Mouse (Mus musculus): ENCODE measurements around the gene Pttg1. TPM values are rescaled to one million over a fixed set of nuclear protein-coding genes. Genes with fewer than 3 reads are reported as not detected.

Pttg1 gene
- total and polyA plus RNA-seq, 3 experiments = 153 to 276 (median 258) TPM

DNA sequence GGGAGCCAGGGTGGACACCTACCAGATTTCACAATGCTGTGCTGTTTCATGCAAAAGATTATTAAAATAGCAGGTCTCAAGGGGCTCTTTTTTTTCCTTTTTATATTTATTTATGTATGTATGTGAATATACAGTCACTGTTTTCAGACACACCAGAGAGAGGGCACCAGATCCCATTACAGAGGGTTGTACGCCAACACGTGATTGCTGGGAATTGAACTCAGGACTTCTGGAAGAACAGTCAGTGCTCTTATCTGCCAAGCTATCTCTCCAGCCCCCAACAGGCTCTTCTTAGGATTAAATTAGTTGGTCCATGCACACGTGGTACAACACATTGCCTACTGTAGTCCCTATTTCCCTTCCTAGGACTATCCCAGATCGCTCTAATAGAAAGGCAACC lies 32.7 kb downstream of the Pttg1 start:
- in situ Hi-C loops (cut with MboI; ENCODE audit: low pct_ligation_motif_present, low pct_unique_long_range_greater_than_20kb, low sequenced_read_pairs) = no loop called here
- Histone ChIP-seq H3K4me2 (ENCODE audit: insufficient read depth, low read depth, poor library complexity, severe bottlenecking) (peak overlapping the region; percentile 87), H3K27ac (ENCODE audit: insufficient read depth, low read depth) (peak overlapping the region; percentile 82), H3K9ac (ENCODE audit: insufficient read depth, low read depth) (peak overlapping the region; percentile 63), H3K4me3 (replicated peaks in 1 of 3; ENCODE audit: low read depth in 2 of 3, low read length in 2 of 3, poor library complexity in 1 of 3) (peak overlapping the region; percentile 14 to 61 (median 55)), H3K36me3 (replicated peaks in 1 of 2; ENCODE audit: control insufficient read depth in 1 of 2, insufficient read depth in 1 of 2, low read length in 1 of 2) (no peaks in the 10 kb centered on the region), H3K9me3 (replicated peaks; ENCODE audit: low read length) (peaks cover 4% of the 10 kb centered on the region), H3K4me1 (ENCODE audit: control insufficient read depth in 1 of 2, insufficient read depth in 2 of 2) (peaks cover 23 to 44% of the 10 kb centered on the region in 2 experiments), H3K27me3 (replicated peaks) (no peaks in the 10 kb centered on the region), H3K79me2 (replicated peaks; ENCODE audit: control insufficient read depth, extremely low read depth, insufficient read depth, poor library complexity, severe bottlenecking) (peaks cover 7% of the 10 kb centered on the region; the same call in 1 of the 2 replicates)
- dilution Hi-C loops (cut with MboI; ENCODE audit: extremely low pct_ligation_motif_present, extremely low pct_unique_long_range_greater_than_20kb, low sequenced_read_pairs) = no loop called here
- DNase-seq (ENCODE audit: extremely low read depth) = no peak
- TF ChIP-seq KAT2A (IDR thresholded peaks at IDR 0.05; ENCODE audit: insufficient replicate concordance, low read length) (no peak), SMC3 (IDR thresholded peaks at IDR 0.05; ENCODE audit: low read depth, low read length) (no peak), JUN (IDR thresholded peaks at IDR 0.05; ENCODE audit: insufficient read depth, low read depth, low read length) (no peak), NRF1 (IDR thresholded peaks at IDR 0.05; ENCODE audit: low read depth, low read length) (no peak), E2F4 (IDR thresholded peaks at IDR 0.05; ENCODE audit: insufficient replicate concordance, low read depth, low read length) (no peak), USF2 (conservative IDR thresholded peaks at IDR 0.05; ENCODE audit: low read depth, low read length) (no peak), ZC3H11A (IDR thresholded peaks at IDR 0.05; ENCODE audit: low read depth, low read length) (no peak), CHD2 (IDR thresholded peaks at IDR 0.05; ENCODE audit: low read length) (no peak), EP300 (IDR thresholded peaks at IDR 0.05; ENCODE audit: low read length) (no peak), MAZ (IDR thresholded peaks at IDR 0.05; ENCODE audit: low read depth, low read length) (no peak), RCOR1 (conservative IDR thresholded peaks at IDR 0.05; ENCODE audit: low read depth, low read length) (no peak), ETS1 (conservative IDR thresholded peaks at IDR 0.05; ENCODE audit: low read depth, low read length) (no peak; the same call in 1 of the 2 replicates), JUND (conservative IDR thresholded peaks at IDR 0.05; ENCODE audit: low read depth, low read length) (no peak; the same call in 1 of the 2 replicates), USF1 (IDR thresholded peaks at IDR 0.05; ENCODE audit: low read depth, low read length) (peak; percentile 24), TBP (conservative IDR thresholded peaks at IDR 0.05; ENCODE audit: low read depth, low read length) (no peak; the same call in 1 of the 2 replicates), BHLHE40 (IDR thresholded peaks at IDR 0.05; ENCODE audit: low read depth, low read length) (peak; percentile 60), POLR2A (IDR thresholded peaks at IDR 0.05; ENCODE audit: low read depth, low read length) (no peak), UBTF (IDR thresholded peaks at IDR 0.05; ENCODE audit: low read depth, low read length) (no peak), POLR2AphosphoS2 (IDR thresholded peaks at IDR 0.05; ENCODE audit: low read depth, low read length) (no peak), SIN3A (IDR thresholded peaks at IDR 0.05; ENCODE audit: low read length) (no peak), CTCF (conservative IDR thresholded peaks at IDR 0.05 in 1 of 2, IDR thresholded peaks at IDR 0.05 in 1 of 2; ENCODE audit: low read depth in 2 of 2, low read length in 2 of 2) (no peak), IRF4 (IDR thresholded peaks at IDR 0.05; ENCODE audit: low read depth, low read length) (0 out of 2 replicates have a peak, but pooled peaks have one; percentile 14), HCFC1 (IDR thresholded peaks at IDR 0.05; ENCODE audit: low read depth, low read length) (no peak), ELF1 (IDR thresholded peaks at IDR 0.05; ENCODE audit: low read depth, low read length) (no peak), ZKSCAN1 (IDR thresholded peaks at IDR 0.05; ENCODE audit: borderline replicate concordance, low read depth, low read length) (no peak), MEF2A (IDR thresholded peaks at IDR 0.05; ENCODE audit: borderline replicate concordance, low read depth, low read length) (0 out of 2 replicates have a peak, but pooled peaks have one; percentile 5), RAD21 (IDR thresholded peaks at IDR 0.05; ENCODE audit: low read depth, low read length) (no peak), ZNF384 (IDR thresholded peaks at IDR 0.05; ENCODE audit: low read depth, low read length) (peak; percentile 75), MXI1 (IDR thresholded peaks at IDR 0.05; ENCODE audit: low read depth, low read length) (peak; percentile 86), CHD1 (IDR thresholded peaks at IDR 0.05; ENCODE audit: low read depth, low read length) (0 out of 2 replicates have a peak, but pooled peaks have one; percentile 71), NELFE (IDR thresholded peaks at IDR 0.05; ENCODE audit: low read depth, low read length) (no peak), ZMIZ1 (IDR thresholded peaks at IDR 0.05; ENCODE audit: low read depth, low read length) (no peak), MAFK (IDR thresholded peaks at IDR 0.05; ENCODE audit: insufficient replicate concordance, low read length) (no peak), MAX (IDR thresholded peaks at IDR 0.05; ENCODE audit: low read length) (peak; percentile 13; the same call in 1 of the 2 replicates), PAX5 (IDR thresholded peaks at IDR 0.05; ENCODE audit: low read length) (no peak), TCF12 (IDR thresholded peaks at IDR 0.05; ENCODE audit: low read depth, low read length) (no peak), GABPA (IDR thresholded peaks at IDR 0.05; ENCODE audit: insufficient replicate concordance, low read depth, low read length) (no peak), MYC (IDR thresholded peaks at IDR 0.05; ENCODE audit: low read depth, low read length) (peak; percentile 73; the same call in 1 of the 2 replicates)
